Mouse (Mus musculus): ENCODE data around the gene Gmds.

Gene Gmds

GRCm38 (mm10) chr13:31944676-31945210, 393.8 kb downstream of the Gmds start:
- DNase-seq (ENCODE audit: low read depth) = no peak

GRCm38 (mm10) chr13:31943482-31944275, 394.9 kb downstream of the Gmds start:
- DNase-seq (ENCODE audit: low read depth) = no peak

- DNase-seq (ENCODE audit: low read depth) = no peak
These were observed 409.2 kb downstream of the Gmds start for GRCm38 (mm10) chr13:31929299-31929698.

- no peak for DNase-seq (ENCODE audit: low read depth)
These were observed 411.9 kb downstream of the Gmds start for GRCm38 (mm10) chr13:31926599-31926998.

- DNase-seq (ENCODE audit: low read depth) = peak; percentile 38
These were observed 414.0 kb downstream of the Gmds start for GRCm38 (mm10) chr13:31924506-31924905.

GRCm38 (mm10) chr13:31919716-31920115, 418.8 kb downstream of the Gmds start:
- no peak for DNase-seq (ENCODE audit: low read depth)

- DNase-seq (ENCODE audit: low read depth) = no peak
These were observed 421.2 kb downstream of the Gmds start for GRCm38 (mm10) chr13:31917387-31917786.

- DNase-seq (ENCODE audit: low read depth) = no peak
These were observed 422.8 kb downstream of the Gmds start for GRCm38 (mm10) chr13:31915748-31916147.

- no peak for DNase-seq (ENCODE audit: low read depth)
These were observed 423.5 kb downstream of the Gmds start for GRCm38 (mm10) chr13:31914901-31915587.

GRCm38 (mm10) chr13:31911956-31912355, 426.6 kb downstream of the Gmds start:
- no peak for DNase-seq (ENCODE audit: low read depth)

GRCm38 (mm10) chr13:31911362-31911761, 427.2 kb downstream of the Gmds start:
- DNase-seq (ENCODE audit: low read depth) = no peak

- DNase-seq (ENCODE audit: low read depth) = no peak
These were observed 429.5 kb downstream of the Gmds start for GRCm38 (mm10) chr13:31909031-31909430.

- no peak for DNase-seq (ENCODE audit: low read depth)
These were observed 432.0 kb downstream of the Gmds start for GRCm38 (mm10) chr13:31906514-31906913.

- DNase-seq (ENCODE audit: low read depth) = no peak
These were observed 438.3 kb downstream of the Gmds start for GRCm38 (mm10) chr13:31900191-31900590.

- DNase-seq (ENCODE audit: low read depth) = no peak
These were observed 439.1 kb downstream of the Gmds start for GRCm38 (mm10) chr13:31899392-31899791.

- no peak for DNase-seq (ENCODE audit: low read depth)
These were observed 441.0 kb downstream of the Gmds start for GRCm38 (mm10) chr13:31897493-31897892.

- DNase-seq (ENCODE audit: low read depth) = no peak
These were observed 444.0 kb downstream of the Gmds start for GRCm38 (mm10) chr13:31894511-31894910.

GRCm38 (mm10) chr13:31892913-31893514, 445.5 kb downstream of the Gmds start:
- no peak for DNase-seq (ENCODE audit: low read depth)

- DNase-seq (ENCODE audit: low read depth) = no peak
These were observed 450.0 kb downstream of the Gmds start for GRCm38 (mm10) chr13:31888500-31888899.

- no peak for DNase-seq (ENCODE audit: low read depth)
These were observed 452.8 kb downstream of the Gmds start for GRCm38 (mm10) chr13:31885769-31886168.

GRCm38 (mm10) chr13:31878805-31879477, 459.6 kb downstream of the Gmds start:
- DNase-seq (ENCODE audit: low read depth) = no peak

GRCm38 (mm10) chr13:31877061-31877460, 461.5 kb downstream of the Gmds start:
- DNase-seq (ENCODE audit: low read depth) = no peak

Data from c-Kit-positive CD71-positive TER-119-negative erythroid progenitor cells, embryonic 14.5 days (primary cell).